Mouse (Mus musculus) 416B (cell line): ENCODE data around the gene Rnase1.
A peak's percentile ranks its signal among the peaks of the same experiment; 100 is the strongest.
"Not testable (repeated sequence)": the region's sequence is repeated elsewhere in the genome, so short reads cannot be mapped to it uniquely, and the experiment has no call there.

ENCODE experiments used
- DNase-seq: peaks from one replicate; pipeline ENCODE4 v3.0.0; 2011; ENCODE audit warnings: low read depth

Rnase1 gene

GRCm38 (mm10) chr14:51146685-51147084 lies at the start of gene Rnase1:
TSS of gene Rnase1 (minus strand) at chr14:51146785.
- no peak for DNase-seq

GRCm38 (mm10) chr14:51195681-51196080 lies 49.1 kb upstream of the Rnase1 start:
- DNase-seq: no peak

- DNase-seq: not testable (repeated sequence)
These were observed 34.5 kb upstream of the Rnase1 start for GRCm38 (mm10) chr14:51181051-51181450.

- DNase-seq: no peak
These were observed 27.3 kb upstream of the Rnase1 start for GRCm38 (mm10) chr14:51173843-51174242.

GRCm38 (mm10) chr14:51172947-51173346 lies 26.4 kb upstream of the Rnase1 start:
- DNase-seq: not testable (repeated sequence)

GRCm38 (mm10) chr14:51172095-51172865 lies 25.7 kb upstream of the Rnase1 start:
- DNase-seq: peak; percentile 14

- DNase-seq: no peak
These were observed 19.5 kb upstream of the Rnase1 start for GRCm38 (mm10) chr14:51166068-51166467.

GRCm38 (mm10) chr14:51165435-51165834 lies 18.9 kb upstream of the Rnase1 start:
- DNase-seq: no peak

- DNase-seq: not testable (repeated sequence)
These were observed 16.7 kb upstream of the Rnase1 start for GRCm38 (mm10) chr14:51163323-51163722.

GRCm38 (mm10) chr14:51161976-51162375 lies 15.4 kb upstream of the Rnase1 start, which contains the start of gene Rnase2b:
TSS of gene Rnase2b (plus strand) at chr14:51162260.
- not testable (repeated sequence) for DNase-seq

- no peak for DNase-seq
These were observed 10.5 kb upstream of the Rnase1 start for GRCm38 (mm10) chr14:51157072-51157471.

- no peak for DNase-seq
These were observed 10.1 kb upstream of the Rnase1 start for GRCm38 (mm10) chr14:51156736-51157068.

- no peak for DNase-seq
These were observed 9.6 kb upstream of the Rnase1 start for GRCm38 (mm10) chr14:51156056-51156735.

- DNase-seq: no peak
These were observed 5.8 kb upstream of the Rnase1 start for GRCm38 (mm10) chr14:51152249-51152870.

GRCm38 (mm10) chr14:51150206-51150831 lies 3.7 kb upstream of the Rnase1 start:
- DNase-seq: no peak

GRCm38 (mm10) chr14:51149164-51149563 lies 2.6 kb upstream of the Rnase1 start:
- no peak for DNase-seq

GRCm38 (mm10) chr14:51148006-51148405 lies 1.4 kb upstream of the Rnase1 start:
- DNase-seq: no peak

GRCm38 (mm10) chr14:51145521-51145920 lies 1.1 kb downstream of the Rnase1 start:
- no peak for DNase-seq

GRCm38 (mm10) chr14:51144451-51144850 lies 2.1 kb downstream of the Rnase1 start:
- DNase-seq: no peak

GRCm38 (mm10) chr14:51143937-51144336 lies 2.6 kb downstream of the Rnase1 start:
- DNase-seq: no peak

GRCm38 (mm10) chr14:51143287-51143686 lies 3.3 kb downstream of the Rnase1 start:
- DNase-seq: no peak

GRCm38 (mm10) chr14:51142568-51142967 lies 4.0 kb downstream of the Rnase1 start:
- no peak for DNase-seq

GRCm38 (mm10) chr14:51142119-51142518 lies 4.5 kb downstream of the Rnase1 start:
- DNase-seq: no peak
